19 mouse cellular contexts compared by ENCODE assay signal in the genomic region with DNA sequence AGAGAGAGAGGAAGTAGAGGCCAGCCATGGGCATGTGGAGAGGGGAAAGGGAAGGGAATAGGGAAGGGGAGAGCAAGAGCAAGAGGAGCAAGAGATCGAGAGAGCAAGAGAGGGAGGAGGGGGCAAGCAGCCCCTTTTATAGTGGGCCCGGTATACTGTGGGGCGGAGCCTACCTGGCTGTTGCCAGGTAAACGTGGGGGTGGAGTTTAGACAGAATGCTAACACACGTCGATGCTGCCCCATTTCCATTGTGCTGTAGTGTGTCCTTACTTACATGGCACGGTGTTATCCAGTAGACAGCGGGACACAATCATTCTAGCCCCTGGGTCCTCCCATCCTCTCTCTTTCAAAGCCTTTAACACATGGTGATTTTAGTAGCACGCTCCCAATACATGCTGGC. TPM values are rescaled to one million over a fixed set of nuclear protein-coding genes. Genes with fewer than 3 reads are reported as not detected.
"Had no signal": no experiment of that assay in that cellular context is flagged by ENCODE, and none has a peak within 500 bp of the region (broad histone marks: within the 10 kb centered on the region; RNA-seq: fewer than 3 reads in every experiment).

No protein-coding gene starts in this region.

- H3K36me3 ChIP-seq: midbrain, embryonic 10.5 days; midbrain, embryonic 12.5 days; neural tube, embryonic 13.5 days; neural tube, embryonic 15.5 days had no signal

- ATAC-seq: midbrain, embryonic 16.5 days had no signal

- H3K4me1 ChIP-seq: neural tube, embryonic 15.5 days had no signal

- H3K9me3 ChIP-seq: midbrain, embryonic 12.5 days; neural tube, embryonic 13.5 days; neural tube, embryonic 15.5 days had no signal

- H3K27ac ChIP-seq: midbrain, embryonic 10.5 days; midbrain, embryonic 12.5 days; neural tube, embryonic 13.5 days; neural tube, embryonic 15.5 days had no signal

- DNase-seq: lung, embryonic 14.5 days; lung, postnatal 10 days; lung, postnatal 4 days; midbrain, embryonic 14.5 days; retina, postnatal 1 day; right cerebral cortex, adult 18-20 months; right cerebral cortex, postnatal 25 days; right cerebral cortex, postnatal 4 days; spleen, adult 18-20 months; thymus, adult 18-20 months; thymus, postnatal 14 days; thymus, postnatal 36 days had no signal

- H3K4me3 ChIP-seq: midbrain, embryonic 10.5 days; midbrain, embryonic 12.5 days; myocyte; neural tube, embryonic 13.5 days; neural tube, embryonic 15.5 days had no signal

- H3K27me3 ChIP-seq: midbrain, embryonic 12.5 days; neural tube, embryonic 13.5 days; neural tube, embryonic 15.5 days had no signal

- H3K4me2 ChIP-seq: lung, embryonic 14.5 days; midbrain, embryonic 12.5 days; neural tube, embryonic 13.5 days; neural tube, embryonic 15.5 days had no signal

- H3K9ac ChIP-seq: lung, embryonic 14.5 days; midbrain, embryonic 12.5 days; neural tube, embryonic 13.5 days; neural tube, embryonic 15.5 days had no signal

RNA-seq across cellular contexts. Expression of gene Ksr2, which starts 14.5 kb away (rescaled TPM):
- total RNA-seq: megakaryocyte-erythroid progenitor cell, adult 5-6 weeks had no signal
